Comparison of ENCODE assay signal across 8 mouse cellular contexts in the genomic region with DNA sequence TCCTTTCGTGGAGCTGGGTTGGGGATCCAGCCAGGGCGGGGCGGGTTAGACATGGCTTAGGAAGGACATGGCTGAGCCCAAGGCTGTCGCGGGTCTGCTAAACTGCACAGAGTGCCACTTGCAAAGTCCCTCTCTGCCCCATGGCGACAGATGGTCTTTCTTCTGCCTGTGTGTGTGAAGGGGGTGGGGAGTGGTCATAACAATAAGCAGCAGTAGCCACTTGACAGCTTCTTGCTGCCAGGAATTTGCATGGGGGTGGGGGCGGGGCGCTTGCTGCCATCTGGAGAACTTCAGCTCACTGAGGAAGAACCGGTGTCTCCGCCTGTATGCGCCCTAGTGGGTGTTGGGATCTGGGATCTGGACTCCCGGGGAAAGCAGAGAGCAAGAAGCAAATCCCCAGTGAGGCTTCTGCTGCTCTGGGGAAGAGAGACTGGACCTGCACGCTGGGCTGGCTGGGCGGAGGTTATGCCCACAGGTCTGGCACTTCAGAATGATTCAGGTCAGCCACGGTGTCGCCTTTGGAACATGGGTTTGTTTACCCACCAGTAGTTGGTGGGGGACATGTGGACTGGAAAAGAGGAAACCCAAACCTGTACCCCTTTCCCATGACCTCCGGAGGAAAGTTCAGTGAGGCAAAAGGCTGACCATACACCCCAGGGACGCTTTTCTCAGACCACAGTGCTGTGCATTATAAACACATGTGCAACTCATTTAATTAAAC.
DNase-seq lines count a peak whose midpoint lies in the region; ATAC-seq and TF ChIP-seq lines count a peak whose summit lies in the region.

No protein-coding gene starts in this region.

- peak; percentile 96 for ATAC-seq in hindbrain, embryonic 15.5 days (ENCODE audit: low FRiP score, low read depth)

- TF ChIP-seq CTCF in gastrocnemius, adult 2 months (IDR thresholded peaks at IDR 0.05), result no peak

- peak overlapping the region; percentile 27 for H3K9ac ChIP-seq in hindbrain, embryonic 15.5 days

- WGBS in hindbrain, embryonic 15.5 days, result 1% methylated on average over 18 of the region's 18 CpGs

- H3K27me3 ChIP-seq in hindbrain, embryonic 15.5 days, result no peaks in the 10 kb centered on the region

- peak; percentile 43 for DNase-seq in adipocyte (ENCODE audit: low spot score)
- peak; percentile 79 to 84 for DNase-seq in cerebellum, postnatal 25 days
- DNase-seq in gastrocnemius, adult 2 months, result peak; percentile 59
- peak; percentile 19 to 23 for DNase-seq in left cerebral cortex, postnatal 36 days (ENCODE audit: low spot score in 2 of 2)
- DNase-seq in mesoderm, embryonic 11.5 days (ENCODE audit: low read depth, low spot score), result peak; percentile 89
- DNase-seq in right cerebral cortex, postnatal 4 days, result peak; percentile 61
- no peak for DNase-seq in thymus, postnatal 0 days (ENCODE audit: low spot score)

- H3K36me3 ChIP-seq in hindbrain, embryonic 15.5 days, result no peaks in the 10 kb centered on the region

- H3K4me3 ChIP-seq in gastrocnemius, adult 2 months, result peak overlapping the region; percentile 69
- H3K4me3 ChIP-seq in hindbrain, embryonic 15.5 days, result peak overlapping the region; percentile 37

- peak overlapping the region; percentile 79 for H3K27ac ChIP-seq in gastrocnemius, adult 2 months
- H3K27ac ChIP-seq in hindbrain, embryonic 15.5 days (replicated peaks), result peak overlapping the region; percentile 72

- intact Hi-C loops in gastrocnemius, adult 2 months (cut with DNase I), result loop anchor here (5.0 kb wide), 1 partner anchor 260 kb away; a partner anchor contains a TSS
- intact Hi-C loops in left cerebral cortex, postnatal 36 days (cut with DNase I), result loop anchor here (5.0 kb wide), 1 partner anchor 260 kb away; a partner anchor contains a TSS

- peak overlapping the region; percentile 69 for H3K4me2 ChIP-seq in hindbrain, embryonic 15.5 days

- peaks cover 15% of the 10 kb centered on the region; the same call in 1 of the 2 replicates for H3K4me1 ChIP-seq in hindbrain, embryonic 15.5 days (replicated peaks)

- no peaks in the 10 kb centered on the region for H3K9me3 ChIP-seq in hindbrain, embryonic 15.5 days
